8 mouse cellular contexts compared by ENCODE assay signal in the genomic region with DNA sequence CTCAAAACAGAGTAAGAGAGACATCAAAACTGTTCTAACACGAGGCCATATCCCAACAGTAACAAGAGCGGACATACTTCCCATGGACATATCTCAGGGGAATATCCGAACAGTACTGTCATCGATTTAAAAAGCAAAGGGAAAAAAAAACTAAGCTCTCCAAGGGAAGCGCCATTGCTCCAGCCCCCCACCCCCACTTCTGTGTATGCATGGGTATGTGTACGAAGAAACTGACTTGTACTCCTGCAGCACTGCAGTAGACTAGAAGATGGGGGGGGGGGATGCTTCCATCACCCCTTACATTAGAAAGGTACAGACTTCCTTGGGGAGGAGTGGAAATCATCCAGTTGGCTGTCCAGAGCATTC. TPM values are rescaled to one million over a fixed set of nuclear protein-coding genes. Genes with fewer than 3 reads are reported as not detected.
DNase-seq lines count a peak whose midpoint lies in the region; ATAC-seq and TF ChIP-seq lines count a peak whose summit lies in the region.

No protein-coding gene starts in this region.

- peak overlapping the region; percentile 95 for H3K27ac ChIP-seq in kidney, embryonic 15.5 days
- H3K27ac ChIP-seq in heart, postnatal 0 days (ENCODE audit: low read depth): peak overlapping the region; percentile 99

- no peaks in the 10 kb centered on the region for H3K27me3 ChIP-seq in kidney, embryonic 15.5 days
- no peaks in the 10 kb centered on the region for H3K27me3 ChIP-seq in heart, postnatal 0 days (ENCODE audit: control insufficient read depth, insufficient read depth, low read length)

- peak overlapping the region; percentile 74 for H3K4me2 ChIP-seq in kidney, embryonic 15.5 days
- H3K4me2 ChIP-seq in heart, postnatal 0 days (ENCODE audit: low read depth, low read length): peak overlapping the region; percentile 88

- H3K4me1 ChIP-seq in kidney, embryonic 15.5 days: peaks cover 28% of the 10 kb centered on the region
- H3K4me1 ChIP-seq in heart, postnatal 0 days (ENCODE audit: control insufficient read depth, insufficient read depth): peaks cover 14% of the 10 kb centered on the region; the same call in 1 of the 2 replicates

- WGBS in kidney, embryonic 15.5 days: 6% methylated on average over 6 of the region's 6 CpGs
- WGBS in heart, postnatal 0 days: 2% methylated on average over 6 of the region's 6 CpGs

- no peak for DNase-seq in kidney, adult 18-20 months
- peak; percentile 64 for DNase-seq in MN1 (ENCODE audit: low spot score)
- DNase-seq in heart, postnatal 0 days (ENCODE audit: low spot score): no peak
- DNase-seq in retina, postnatal 1 day: no peak
- DNase-seq in gastrocnemius, adult 8-10 months (ENCODE audit: low spot score in 2 of 2): no peak
- DNase-seq in frontal cortex, postnatal 36 days (ENCODE audit: low spot score in 2 of 2): no peak

- H3K36me3 ChIP-seq in kidney, embryonic 15.5 days: peaks cover 15% of the 10 kb centered on the region; the same call in 1 of the 2 replicates
- no peaks in the 10 kb centered on the region for H3K36me3 ChIP-seq in heart, postnatal 0 days (replicated peaks; ENCODE audit: control insufficient read depth, insufficient read depth, low read length)

- ATAC-seq in kidney, embryonic 15.5 days (replicated peaks; ENCODE audit: low FRiP score): no peak
- no peak for ATAC-seq in heart, postnatal 0 days (ENCODE audit: insufficient read depth, low read depth)
- 0 out of 2 replicates have a peak, but pooled peaks have one; percentile 5 for ATAC-seq in megakaryocyte-erythroid progenitor cell, adult 5-6 weeks (replicated peaks; ENCODE audit: low FRiP score, low TSS enrichment, poor library complexity, severe bottlenecking)

- peak overlapping the region; percentile 100 for H3K9ac ChIP-seq in kidney, embryonic 15.5 days
- H3K9ac ChIP-seq in heart, postnatal 0 days (replicated peaks; ENCODE audit: low read depth, low read length): peak overlapping the region; percentile 100

- no peak for TF ChIP-seq CTCF in heart, postnatal 0 days (IDR thresholded peaks at IDR 0.05; ENCODE audit: low read depth)

- no peaks in the 10 kb centered on the region for H3K9me3 ChIP-seq in kidney, embryonic 15.5 days (replicated peaks)
- no peaks in the 10 kb centered on the region for H3K9me3 ChIP-seq in heart, postnatal 0 days (replicated peaks; ENCODE audit: control insufficient read depth, low read length)

- H3K4me3 ChIP-seq in kidney, embryonic 15.5 days (replicated peaks): peak overlapping the region; percentile 98
- peak overlapping the region; percentile 100 for H3K4me3 ChIP-seq in heart, postnatal 0 days (ENCODE audit: low read depth, low read length)

- no peak for TF ChIP-seq EP300 in heart, postnatal 0 days (IDR thresholded peaks at IDR 0.05; ENCODE audit: low read depth)

RNA-seq across cellular contexts. Expression of gene Taok1, which starts 1.2 kb away (rescaled TPM):
- polyA plus RNA-seq in kidney, embryonic 15.5 days (2015; fragmentation: Nextera tagmentation; extraction: Ambion mirVana): 15.5 and 15.9 TPM in 2 replicates
- total RNA-seq in heart, postnatal 0 days (2014; rRNA removed; ENCODE audit: low replicate concordance): 29.5 and 35.9 TPM in 2 replicates
- 13.7 and 14.2 TPM in 2 replicates for polyA plus RNA-seq in heart, postnatal 0 days (2015; fragmentation: Nextera tagmentation; extraction: Ambion mirVana)
- 15.4 and 20.3 TPM in 2 replicates for total RNA-seq in megakaryocyte-erythroid progenitor cell, adult 5-6 weeks (2014; fragmentation: Nextera tagmentation)
- 28.9 and 39.6 TPM in 2 replicates for total RNA-seq in megakaryocyte-erythroid progenitor cell, adult 5-6 weeks (2017)
- total RNA-seq in gastrocnemius, adult 8-10 months (2022): 10 to 100 TPM; 37.9 to 48.6 (median 40.6) TPM
